Mouse (Mus musculus) adrenal gland, postnatal 14 days (tissue): ENCODE data around the gene Det1. TPM values are rescaled to one million over a fixed set of nuclear protein-coding genes. Genes with fewer than 3 reads are reported as not detected.

Experiments
- DNase-seq: peaks from one replicate; pipeline ENCODE4 v3.0.0; 2021; ENCODE audit warnings: mixed read lengths
- microRNA-seq, 2 experiments: library from miRNA; unstranded; fragments of <30 nt; microRNA quantifications; one replicate each; pipeline ENCODE4 v1.2.0; 2021
- total RNA-seq: library from RNA; stranded (reverse); gene quantifications from 2 replicates; pipeline ENCODE4 v1.2.3, GENCODE M21; 2021

The Det1 gene
- total RNA-seq, 1 experiment from 2014 or later = 11.4 TPM

DNA sequence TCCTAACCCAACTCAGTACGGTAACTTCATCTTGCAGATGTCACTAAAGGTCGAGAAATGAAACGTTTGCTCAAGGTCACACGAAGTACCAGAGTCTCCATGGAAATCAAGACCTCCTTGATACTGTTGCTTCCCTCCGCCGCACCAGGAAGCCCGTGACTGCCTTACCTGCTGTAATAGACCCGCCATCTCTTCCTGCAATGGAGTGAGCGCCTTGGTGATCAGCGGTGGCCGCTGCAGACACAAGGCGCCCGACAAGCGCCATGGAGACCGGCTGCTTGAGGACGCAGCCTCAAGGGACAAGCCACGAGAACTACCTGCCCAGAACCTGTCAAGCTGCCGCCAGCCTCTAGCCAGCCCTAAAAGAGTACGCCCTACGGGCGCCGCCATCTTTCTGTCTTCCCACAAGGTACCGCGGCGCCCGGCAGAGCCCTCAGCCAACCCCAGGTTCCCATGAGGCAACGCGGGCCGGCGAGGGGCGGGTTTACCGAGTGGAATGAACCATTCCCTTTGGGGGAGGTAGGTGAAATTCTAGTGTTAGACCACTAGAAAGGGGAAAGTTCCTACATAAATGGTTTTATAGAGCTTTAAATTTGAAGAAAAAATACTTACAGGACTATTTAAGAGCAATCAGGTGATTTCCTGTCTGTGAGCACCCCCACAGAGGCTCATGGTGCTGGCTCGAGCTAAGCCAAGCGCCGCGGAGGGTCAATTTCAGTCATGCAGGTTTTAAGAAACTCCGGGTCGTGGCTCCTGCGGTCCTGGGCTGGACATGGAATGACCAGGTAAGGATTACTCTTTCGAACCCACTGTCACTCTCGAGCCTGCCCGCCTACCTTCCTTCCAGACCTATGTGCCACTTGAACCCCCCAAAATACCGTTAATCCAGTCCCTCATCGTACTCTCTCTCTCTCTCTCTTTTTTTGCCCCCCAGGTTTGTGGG is 64.2 kb downstream of the Det1 start, which contains the start of the genes Mrps11 and Mrpl46:
Mrps11 (plus strand) TSS at position 481 of the 943 bp plus-strand sequence.
Mrpl46 (minus strand) TSS at position 893 of the 943 bp plus-strand sequence.
- peak; percentile 94 for DNase-seq

DNA sequence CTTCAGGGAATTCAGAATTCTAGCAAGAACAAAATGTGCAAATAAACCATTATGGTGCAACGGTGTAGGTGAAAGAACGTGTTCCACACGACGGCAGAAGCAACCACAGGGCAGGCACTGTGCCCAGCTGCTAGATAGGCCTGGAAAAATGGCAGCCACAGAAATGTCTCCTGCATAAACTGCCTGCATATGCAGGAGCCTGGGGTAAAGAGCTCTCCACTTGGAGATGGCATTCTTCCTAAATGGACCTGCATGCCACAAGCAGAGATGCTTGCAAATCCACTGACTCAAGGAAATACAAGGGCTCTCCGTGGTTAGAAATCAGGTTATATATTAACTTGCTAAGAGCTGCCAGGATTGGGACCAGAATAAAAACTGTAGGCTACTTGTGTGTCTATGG is 68.3 kb downstream of the Det1 start:
- no peak for DNase-seq

Small RNA genes lying within 50 kb of the gene (microRNA-seq; reads per million reads assigned to microRNA genes)
- 57.1 to 110 reads per million in 2 experiments for gene Mir7-2

Other genes with a start within 250 kb of the Det1 start
- gene Ntrk3, start 109.3 kb downstream of the Det1 start, total RNA-seq = 33.0 and 38.2 TPM in 2 replicates
- gene Mrps11, start 64.1 kb downstream of the Det1 start, total RNA-seq = 85.6 and 91.2 TPM in 2 replicates
- 40.3 and 47.7 TPM in 2 replicates for gene Mrpl46, start 63.7 kb downstream of the Det1 start, total RNA-seq
- gene Aen, start 48.6 kb upstream of the Det1 start, total RNA-seq = 31.8 and 35.3 TPM in 2 replicates
- 16.9 and 19.6 TPM in 2 replicates for gene Isg20, start 66.2 kb upstream of the Det1 start, total RNA-seq
- gene Acan, start 206.2 kb upstream of the Det1 start, total RNA-seq = 0.48 and 0.49 TPM in 2 replicates